Mouse (Mus musculus): ENCODE data around the gene Nt5dc3.

GRCm38 (mm10) chr10:86807362-86807761 lies 28.6 kb downstream of the Nt5dc3 start:
- TF ChIP-seq CTCF (IDR thresholded peaks at IDR 0.05; ENCODE audit: low read depth, low read length) = no peak
- TF ChIP-seq POLR2AphosphoS5 (IDR thresholded peaks at IDR 0.05; ENCODE audit: insufficient replicate concordance, low read depth, low read length) = no peak
- TF ChIP-seq GATA1 (IDR thresholded peaks at IDR 0.05; ENCODE audit: borderline replicate concordance, low read length) = no peak
- TF ChIP-seq TAL1 (conservative IDR thresholded peaks at IDR 0.05; ENCODE audit: low read depth, low read length) = no peak
- TF ChIP-seq GATA2 (IDR thresholded peaks at IDR 0.05; ENCODE audit: borderline replicate concordance, low read depth, low read length) = no peak

Data from G1E (cell line).